Mouse (Mus musculus) retina, embryonic 14.5 days (tissue): ENCODE results near the gene Zfp865.
"Not testable (repeated sequence)": the region's sequence is repeated elsewhere in the genome, so short reads cannot be mapped to it uniquely, and the experiment has no call there.

Experiments used
- DNase-seq: peaks from one replicate; pipeline ENCODE4 v3.0.0-alpha.2; 2015; ENCODE audit warnings: low spot score

Gene Zfp865

GRCm38 (mm10) chr7:5020000-5020681 is at the start of gene Zfp865, which contains the start of gene Ccdc106:
Gene Zfp865, plus strand, starts transcription at chr7:5020376.
Gene Ccdc106, plus strand, starts transcription at chr7:5020553.
- DNase-seq = peak; percentile 100

DNA sequence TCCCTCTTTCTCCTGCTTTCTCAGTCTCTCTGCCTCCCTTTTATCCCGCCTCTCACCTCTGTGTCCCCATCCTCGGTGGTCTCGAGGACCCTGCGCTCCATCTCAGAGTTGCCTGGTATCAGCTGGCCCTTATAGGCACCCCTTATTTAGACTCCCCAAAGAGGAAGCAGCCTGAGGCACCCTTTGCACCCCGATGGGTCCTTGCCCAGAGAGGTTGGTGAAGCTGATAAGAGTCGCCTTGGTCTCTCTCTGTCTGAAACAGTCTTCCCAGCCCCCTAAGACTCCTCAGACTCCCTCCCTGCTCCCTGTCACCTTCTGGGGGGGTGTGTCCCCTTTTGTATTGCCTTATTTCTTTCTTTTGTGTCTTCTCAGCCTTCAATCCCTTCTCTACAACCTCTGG is 49.1 kb upstream of the Zfp865 start, which contains the start of gene Sbk3:
Gene Sbk3, minus strand, starts transcription at position 101 of the 400 bp plus-strand sequence.
- DNase-seq = no peak

GRCm38 (mm10) chr7:4971710-4972109 is 48.5 kb upstream of the Zfp865 start:
- DNase-seq = no peak

- DNase-seq = no peak
Observed at GRCm38 (mm10) chr7:4972321-4973047, 47.7 kb upstream of the Zfp865 start.

DNA sequence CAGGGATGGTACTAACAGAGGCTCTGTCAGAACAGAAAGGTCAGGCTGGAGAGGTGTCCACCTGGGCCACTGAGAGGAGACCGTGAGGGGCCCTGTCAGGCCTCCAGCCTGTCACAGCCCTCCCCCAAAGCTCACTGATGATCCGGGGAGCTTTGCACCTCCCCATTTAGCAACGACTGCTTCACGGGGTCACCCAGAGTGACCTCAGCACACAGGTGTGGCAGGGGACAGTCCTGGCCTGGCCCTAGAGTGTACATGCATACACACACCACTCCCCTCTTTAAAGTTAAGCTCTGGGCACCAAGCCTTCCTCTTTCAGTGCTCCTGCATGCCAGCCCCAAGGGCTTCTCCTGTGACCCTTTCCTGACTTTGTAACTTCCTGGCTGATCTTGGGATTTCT is 44.7 kb upstream of the Zfp865 start:
- no peak for DNase-seq

DNA sequence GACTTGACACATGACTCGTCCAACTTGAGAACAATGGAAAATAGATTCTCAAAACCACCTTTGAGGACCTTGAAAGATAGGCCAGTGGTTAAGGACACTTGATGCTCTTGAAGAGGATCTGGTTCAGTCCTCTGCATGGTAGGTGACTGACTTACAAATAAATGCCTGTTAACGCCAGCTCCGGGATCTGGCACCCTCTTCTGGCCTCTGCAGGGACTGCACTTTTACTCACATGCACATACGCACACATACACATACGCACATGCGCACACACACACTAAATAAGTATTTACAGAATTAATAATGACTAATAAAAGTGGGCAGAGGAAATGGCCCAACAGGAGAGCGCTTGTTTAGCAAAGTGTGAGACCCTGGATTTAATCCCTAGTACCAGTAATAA is 43.3 kb upstream of the Zfp865 start:
- DNase-seq = no peak

GRCm38 (mm10) chr7:4988250-4988649 is 31.9 kb upstream of the Zfp865 start:
- no peak for DNase-seq

GRCm38 (mm10) chr7:4993347-4993998 is 26.7 kb upstream of the Zfp865 start:
- no peak for DNase-seq

- DNase-seq = no peak
Observed at GRCm38 (mm10) chr7:4993999-4994788, 26.0 kb upstream of the Zfp865 start.

DNA sequence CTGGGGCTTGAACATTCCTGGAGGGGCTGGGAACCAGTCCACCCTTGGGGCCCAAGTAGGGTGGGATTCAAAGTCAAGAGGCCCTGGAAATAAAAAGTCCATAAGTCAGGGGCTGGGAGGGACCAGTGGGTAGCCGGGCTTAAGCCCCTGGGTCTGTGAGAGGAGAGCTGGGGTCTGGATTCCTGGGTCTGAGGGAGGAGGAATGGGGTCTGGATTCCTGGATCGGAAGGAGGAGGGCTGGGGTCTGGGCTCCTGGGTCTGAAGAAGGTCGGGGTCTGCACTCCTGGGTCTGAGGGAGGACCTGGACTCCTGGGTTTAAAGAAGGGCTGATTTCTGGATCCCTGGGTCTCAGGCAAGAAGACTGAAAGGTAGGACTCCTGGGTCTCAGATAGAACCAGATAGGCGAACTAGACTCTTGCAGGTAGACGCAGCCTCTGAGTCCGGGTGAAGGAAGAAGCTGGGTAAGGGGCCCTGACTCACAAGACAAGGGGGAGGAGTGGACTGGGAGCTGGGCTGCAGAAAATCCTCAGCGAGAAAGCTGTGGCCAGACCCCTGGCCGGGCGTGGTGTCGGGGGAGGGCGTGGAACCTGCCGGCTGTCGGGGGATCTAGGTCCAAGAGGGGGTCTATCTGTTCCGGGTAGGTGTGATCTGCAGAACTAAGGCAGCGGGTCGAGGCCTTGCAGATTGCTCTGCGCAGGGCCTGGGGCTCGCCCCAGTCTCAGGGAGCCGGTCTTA is 24.7 kb upstream of the Zfp865 start:
- DNase-seq = no peak

- peak; percentile 93 for DNase-seq
Observed at GRCm38 (mm10) chr7:4996003-4996895, 23.9 kb upstream of the Zfp865 start, which contains the start of gene Zfp579. Gene Zfp579, minus strand, starts transcription at chr7:4996158.

DNA sequence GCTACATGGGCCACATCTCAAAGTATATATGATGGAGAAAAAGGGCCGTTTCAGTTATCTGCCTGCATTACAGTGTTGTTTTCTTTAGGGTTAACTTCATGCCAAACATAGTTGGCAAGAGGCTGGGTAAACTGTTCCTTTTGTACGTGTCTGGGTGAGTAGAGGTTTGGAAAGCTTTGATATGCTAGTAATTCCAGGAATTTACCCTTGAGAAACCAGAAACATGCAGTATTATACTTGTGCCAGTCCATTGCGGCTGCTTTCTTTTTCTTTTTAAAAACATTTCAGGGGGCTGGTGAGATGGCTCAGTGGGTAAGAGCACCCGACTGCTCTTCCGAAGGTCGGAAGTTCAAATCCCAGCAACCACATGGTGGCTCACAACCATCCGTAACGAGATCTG is 23.2 kb upstream of the Zfp865 start:
- no peak for DNase-seq

DNA sequence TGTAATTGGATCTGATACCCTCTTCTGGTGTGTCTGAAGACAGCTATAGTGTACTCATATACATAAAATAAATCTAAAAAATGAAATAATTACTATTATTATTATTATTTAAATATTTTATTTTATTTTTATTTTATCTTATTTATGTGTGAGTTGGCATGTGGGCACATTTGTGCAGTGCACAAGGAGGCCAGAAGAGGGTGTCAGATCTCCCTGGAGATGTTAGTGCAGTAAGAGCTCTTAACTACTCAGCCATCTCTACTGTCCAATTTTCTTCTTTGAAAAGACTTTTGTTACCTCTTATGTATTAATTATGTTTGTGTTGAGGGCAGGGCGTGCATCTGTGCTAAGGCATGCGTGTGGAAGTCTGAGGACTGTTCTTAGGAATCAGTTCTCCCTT is 20.3 kb upstream of the Zfp865 start:
- DNase-seq = peak; percentile 20

GRCm38 (mm10) chr7:5002876-5003275 is 17.3 kb upstream of the Zfp865 start:
- DNase-seq = not testable (repeated sequence)

DNA sequence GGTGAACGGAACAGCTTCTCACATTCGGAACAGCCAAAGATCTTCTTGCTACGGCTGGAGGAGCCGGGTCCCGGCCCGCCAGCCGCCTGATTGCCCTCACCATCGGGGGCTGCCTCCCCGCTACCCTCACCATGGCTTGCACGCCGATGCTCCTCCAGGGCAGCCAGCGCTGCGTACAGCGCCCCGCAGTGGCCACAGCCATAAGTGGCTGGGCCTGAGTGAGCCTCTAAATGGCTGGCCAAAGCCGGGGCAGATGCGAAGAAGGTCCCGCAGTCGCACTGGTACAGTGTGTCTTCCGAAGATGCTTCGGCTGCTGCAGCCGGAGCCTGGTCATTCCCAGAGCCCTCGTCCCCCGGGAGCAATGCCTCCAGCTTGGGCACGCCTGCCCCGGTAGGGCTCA is 11.9 kb upstream of the Zfp865 start:
- no peak for DNase-seq

DNA sequence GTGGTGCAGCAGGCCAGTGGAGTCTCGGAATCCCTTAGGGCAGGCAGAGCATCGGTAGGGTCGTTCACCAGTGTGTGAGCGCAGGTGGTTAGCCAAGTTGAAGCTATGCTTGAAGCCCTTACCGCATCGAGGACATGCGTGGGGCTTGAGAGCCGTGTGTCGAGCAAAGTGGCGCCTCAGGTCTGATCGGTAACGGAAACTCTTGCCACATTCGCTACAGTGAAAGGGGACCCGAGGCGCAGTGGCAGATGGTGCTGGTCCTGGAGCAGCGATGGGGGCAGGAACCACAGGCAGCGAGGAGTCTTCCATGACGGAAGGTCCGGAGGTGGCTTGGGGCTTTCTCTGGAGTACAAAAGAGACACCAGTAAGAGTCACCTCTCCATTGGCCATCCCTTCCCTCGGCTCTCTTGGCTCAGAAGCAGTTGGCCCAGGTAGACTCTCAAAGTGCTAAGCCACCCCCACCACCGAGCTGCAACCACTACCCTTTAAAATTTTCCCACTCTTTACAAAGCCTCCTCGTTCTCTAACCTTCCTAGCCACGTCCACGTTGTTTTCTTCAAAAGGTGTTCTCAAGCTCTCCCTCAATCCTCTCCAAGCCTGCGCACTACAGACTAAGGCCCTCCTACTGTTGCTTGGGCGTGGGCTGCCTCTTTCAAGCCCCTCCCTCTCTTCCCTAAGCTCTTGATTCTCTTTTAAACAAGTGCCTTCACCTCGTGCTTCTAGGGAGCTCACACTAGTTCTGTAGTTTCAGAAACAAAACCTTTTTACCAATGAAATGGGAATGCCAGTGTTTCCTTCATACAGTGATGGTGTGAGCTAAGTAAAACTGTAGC is 7.3 kb upstream of the Zfp865 start:
- DNase-seq = no peak

GRCm38 (mm10) chr7:5014251-5015117 is 5.7 kb upstream of the Zfp865 start, which contains the start of the genes Zfp524 and Fiz1:
Gene Zfp524, plus strand, starts transcription at chr7:5014415.
Gene Fiz1, minus strand, starts transcription at chr7:5014697.
- peak; percentile 99 for DNase-seq
